Mouse (Mus musculus) kidney, embryonic 16.5 days (tissue): ENCODE measurements around the gene Ufsp1. TPM values are rescaled to one million over a fixed set of nuclear protein-coding genes. Genes with fewer than 3 reads are reported as not detected.

ENCODE experiments used
- ATAC-seq: fragments of 200-750 bp; cut with Nextera tagmentation; 2 replicates; pipeline ENCODE4 v1.8.0; 2017; ENCODE audit warnings: moderate TSS enrichment; ENCODE audit not compliant: low FRiP score, low TSS enrichment
- H3K27ac ChIP-seq: fragments of 300-500 bp; sonication (generic); 2 replicates; pipeline ENCODE4 v1.5.1; 2014; ENCODE audit warnings: low read length
- H3K27me3 ChIP-seq: fragments of 300-500 bp; sonication (generic); 2 replicates; pipeline ENCODE4 v1.6.1; 2014; ENCODE audit warnings: low read length, control low read depth, mixed read lengths; ENCODE audit not compliant: insufficient read depth
- H3K36me3 ChIP-seq: fragments of 300-500 bp; sonication (generic); 2 replicates; pipeline ENCODE4 v1.6.1; 2014; ENCODE audit warnings: low read length, control low read depth, mixed read lengths; ENCODE audit not compliant: insufficient read depth
- H3K4me1 ChIP-seq: fragments of 300-500 bp; sonication (generic); 2 replicates; pipeline ENCODE4 v1.6.1; 2014; ENCODE audit warnings: low read length, control low read depth, mixed read lengths; ENCODE audit not compliant: insufficient read depth
- H3K4me2 ChIP-seq: fragments of 300-500 bp; sonication (generic); replicated peaks from 2 replicates; pipeline ENCODE4 v1.6.1; 2014; ENCODE audit warnings: low read depth, low read length
- H3K4me3 ChIP-seq: fragments of 300-500 bp; sonication (generic); 2 replicates; pipeline ENCODE4 v1.5.1; 2014; ENCODE audit warnings: mild to moderate bottlenecking, low read length
- H3K9ac ChIP-seq: fragments of 300-500 bp; sonication (generic); replicated peaks from 2 replicates; pipeline ENCODE4 v1.6.1; 2014; ENCODE audit warnings: low read length
- H3K9me3 ChIP-seq: fragments of 300-500 bp; sonication (generic); 2 replicates; pipeline ENCODE4 v1.6.1; 2016; ENCODE audit warnings: low read length, control low read depth
- WGBS: fragments of 180-500 bp; shearing (Covaris S2); extraction: QIAGEN DNeasy Blood & Tissue Kit; methylation state at CpG from one replicate; pipeline ENCODE4 v1.1.7; 2014; 5-methylcytosine and 5-hydroxymethylcytosine counted together
- polyA plus RNA-seq: library from polyadenylated mRNA; unstranded; fragments of >200 nt; fragmentation: Nextera tagmentation; extraction: Ambion mirVana; gene quantifications from 2 replicates; pipeline ENCODE4 v1.2.1, GENCODE M21; 2015

Gene Ufsp1
- polyA plus RNA-seq, 1 experiment from 2014 or later = 7.2 TPM

DNA sequence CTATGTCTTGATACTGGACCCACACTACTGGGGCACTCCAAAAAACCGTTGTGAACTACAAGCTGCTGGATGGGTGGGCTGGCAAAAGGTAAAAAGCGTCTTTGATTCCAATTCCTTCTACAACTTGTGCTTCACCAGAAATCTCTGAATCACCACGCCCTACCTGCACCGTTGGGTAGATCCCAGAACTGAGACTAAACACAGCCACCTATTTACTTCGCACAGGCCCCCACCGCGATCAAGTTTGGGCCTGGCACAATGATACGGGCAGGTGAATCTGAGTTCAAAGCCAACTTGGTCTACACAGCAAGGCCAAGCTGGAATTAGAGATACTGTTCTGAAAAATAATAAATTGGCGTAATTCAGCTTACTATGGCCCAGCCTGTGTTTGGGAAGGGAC is 867 bp downstream of the Ufsp1 start:
- Histone ChIP-seq H3K9me3 (no peaks in the 10 kb centered on the region), H3K36me3 (peaks cover 52% of the 10 kb centered on the region)

DNA sequence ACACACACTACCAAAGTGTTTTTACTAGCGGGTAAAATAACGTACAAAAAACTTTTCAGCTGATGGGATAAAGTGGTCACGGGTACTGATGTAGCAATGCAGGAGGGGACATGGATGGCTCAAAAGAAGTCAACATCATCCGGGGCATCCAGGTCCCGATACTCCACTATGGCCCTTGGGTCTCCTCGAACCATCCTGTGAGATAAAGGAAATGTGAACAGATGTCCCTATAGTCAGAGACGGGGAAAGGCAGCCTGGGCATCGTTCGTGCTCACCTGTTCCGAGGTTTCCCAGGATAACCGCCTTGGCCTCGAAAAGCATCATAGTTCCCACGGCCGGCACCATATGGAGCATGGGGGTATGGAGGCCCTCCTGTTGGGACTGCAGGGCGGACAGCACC is 1.3 kb downstream of the Ufsp1 start:
- Histone ChIP-seq H3K4me2 (no peak overlapping the region), H3K4me1 (peaks cover 14% of the 10 kb centered on the region), H3K27me3 (peaks cover 7% of the 10 kb centered on the region), H3K9ac (no peak overlapping the region), H3K4me3 (no peak overlapping the region), H3K9me3 (no peaks in the 10 kb centered on the region), H3K36me3 (peaks cover 56% of the 10 kb centered on the region), H3K27ac (no peak overlapping the region)
- WGBS = 92% methylated on average over 15 of the region's 15 CpGs
- ATAC-seq = no peak

More for the DNA sequence above, 867 bp downstream of the Ufsp1 start:
- Histone ChIP-seq H3K9ac (peak overlapping the region; percentile 76), H3K4me2 (peak overlapping the region; percentile 98), H3K27ac (no peak overlapping the region), H3K4me3 (peak overlapping the region; percentile 63), H3K27me3 (peaks cover 11% of the 10 kb centered on the region), H3K4me1 (peaks cover 14% of the 10 kb centered on the region)
- 81% methylated on average over 9 of the region's 9 CpGs for WGBS
- no peak for ATAC-seq

DNA sequence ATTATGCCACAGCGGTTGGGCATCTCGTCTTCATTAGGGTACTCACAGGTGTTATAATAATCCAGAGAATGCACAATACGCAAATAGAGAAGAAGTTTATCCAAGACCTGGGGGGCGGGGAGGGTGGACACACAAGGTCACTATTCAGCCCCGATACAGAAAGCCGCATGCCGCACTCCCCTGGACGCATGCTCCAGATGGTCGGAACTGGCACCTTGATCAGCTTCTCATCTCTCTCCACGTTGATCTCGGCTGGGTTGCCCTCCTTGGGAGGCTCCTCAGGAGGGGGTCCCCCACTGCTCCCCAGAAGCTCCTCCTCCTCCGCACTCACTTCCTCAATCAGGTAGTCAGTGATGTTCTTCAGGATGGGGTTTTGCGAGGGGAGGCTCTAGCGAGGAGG is 2.7 kb downstream of the Ufsp1 start:
- no peak overlapping the region for H3K27ac ChIP-seq
- WGBS = 91% methylated on average over 14 of the region's 14 CpGs
- H3K4me3 ChIP-seq = no peak overlapping the region
- no peaks in the 10 kb centered on the region for H3K9me3 ChIP-seq
- H3K36me3 ChIP-seq = peaks cover 69% of the 10 kb centered on the region
- no peak overlapping the region for H3K9ac ChIP-seq
- H3K27me3 ChIP-seq = no peaks in the 10 kb centered on the region; the same call in none of the 2 replicates
- no peak for ATAC-seq
- H3K4me1 ChIP-seq = peaks cover 14% of the 10 kb centered on the region
- H3K4me2 ChIP-seq = no peak overlapping the region

DNA sequence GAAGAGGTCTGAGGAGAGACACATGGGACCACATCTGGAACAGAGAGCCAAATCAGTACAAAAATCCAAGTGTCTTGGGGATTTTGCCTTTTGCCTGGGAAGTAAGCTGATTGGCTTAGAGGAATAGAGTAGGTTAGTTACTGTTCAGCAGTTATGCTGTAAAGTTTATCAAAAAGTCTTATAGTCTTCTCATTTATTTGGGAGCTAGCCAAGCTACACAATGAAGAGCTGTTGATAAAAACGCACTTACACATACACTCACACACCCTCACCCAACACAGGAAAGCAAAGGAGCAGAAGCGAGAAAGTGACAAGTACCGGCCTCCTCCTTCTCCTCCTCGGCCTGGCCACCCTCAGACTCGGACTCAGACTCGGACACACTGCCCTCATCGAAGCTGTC is 4.8 kb downstream of the Ufsp1 start:
- 85% methylated on average over 7 of the region's 7 CpGs for WGBS
- no peak for ATAC-seq
- H3K36me3 ChIP-seq = peaks cover 89% of the 10 kb centered on the region
- H3K4me3 ChIP-seq = no peak overlapping the region
- no peaks in the 10 kb centered on the region for H3K9me3 ChIP-seq
- peaks cover 12% of the 10 kb centered on the region for H3K4me1 ChIP-seq
- no peak overlapping the region for H3K9ac ChIP-seq
- H3K27me3 ChIP-seq = no peaks in the 10 kb centered on the region
- H3K27ac ChIP-seq = no peak overlapping the region
- no peak overlapping the region for H3K4me2 ChIP-seq

DNA sequence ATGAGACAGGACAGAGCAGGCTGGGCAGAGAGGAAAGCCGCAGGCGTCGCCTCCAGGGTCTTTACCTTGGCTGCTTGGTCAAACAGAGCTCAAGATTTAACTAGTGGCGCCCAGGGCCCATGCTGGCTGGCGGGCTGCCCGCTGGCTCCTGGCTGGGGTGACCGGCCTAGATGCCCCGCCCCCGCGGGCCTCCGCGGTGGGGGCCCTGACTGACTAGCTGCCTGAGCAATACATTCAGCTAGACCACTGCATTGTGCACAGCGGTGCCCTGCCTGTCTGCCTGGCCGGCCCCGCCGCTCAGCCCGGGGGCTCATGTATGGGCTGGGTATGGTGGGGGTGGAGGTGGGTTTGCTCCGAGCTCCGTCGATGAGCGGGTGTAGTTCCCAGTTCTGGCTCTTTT is 6.8 kb downstream of the Ufsp1 start:
- 0 out of 2 replicates have a peak, but pooled peaks have one; percentile 37 for ATAC-seq
- H3K4me2 ChIP-seq = no peak overlapping the region
- peaks cover 24% of the 10 kb centered on the region for H3K4me1 ChIP-seq
- H3K9ac ChIP-seq = no peak overlapping the region
- no peak overlapping the region for H3K27ac ChIP-seq
- no peaks in the 10 kb centered on the region for H3K27me3 ChIP-seq
- peaks cover 78% of the 10 kb centered on the region for H3K36me3 ChIP-seq
- WGBS = 86% methylated on average over 21 of the region's 21 CpGs
- H3K9me3 ChIP-seq = no peaks in the 10 kb centered on the region
- H3K4me3 ChIP-seq = no peak overlapping the region

DNA sequence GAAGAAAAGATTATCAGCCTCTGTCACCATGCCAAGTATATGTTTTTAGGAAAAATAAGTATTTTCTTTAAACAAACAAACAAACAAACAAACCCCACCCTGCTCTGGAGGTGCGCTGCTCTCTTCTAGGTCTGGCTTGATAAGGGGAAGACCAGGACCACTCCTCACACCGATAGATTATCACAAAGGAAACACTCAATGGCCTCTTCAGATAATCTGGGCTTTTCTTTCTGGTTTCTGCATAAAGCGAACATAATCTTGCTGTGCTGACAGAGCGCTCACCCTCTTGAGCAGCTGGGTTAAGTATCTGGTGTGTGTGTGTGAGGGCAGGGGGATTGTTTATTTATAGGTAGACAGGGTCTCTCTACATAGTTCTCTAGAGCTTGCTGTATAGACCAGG is 9.2 kb downstream of the Ufsp1 start:
- Histone ChIP-seq H3K36me3 (peaks cover 58% of the 10 kb centered on the region), H3K9me3 (no peaks in the 10 kb centered on the region), H3K9ac (peak overlapping the region; percentile 36; the same call in 1 of the 2 replicates), H3K4me1 (peaks cover 32% of the 10 kb centered on the region), H3K4me3 (no peak overlapping the region), H3K27me3 (no peaks in the 10 kb centered on the region), H3K27ac (no peak overlapping the region), H3K4me2 (no peak overlapping the region)
- ATAC-seq = no peak
- WGBS = 95% methylated on average over 4 of the region's 4 CpGs

DNA sequence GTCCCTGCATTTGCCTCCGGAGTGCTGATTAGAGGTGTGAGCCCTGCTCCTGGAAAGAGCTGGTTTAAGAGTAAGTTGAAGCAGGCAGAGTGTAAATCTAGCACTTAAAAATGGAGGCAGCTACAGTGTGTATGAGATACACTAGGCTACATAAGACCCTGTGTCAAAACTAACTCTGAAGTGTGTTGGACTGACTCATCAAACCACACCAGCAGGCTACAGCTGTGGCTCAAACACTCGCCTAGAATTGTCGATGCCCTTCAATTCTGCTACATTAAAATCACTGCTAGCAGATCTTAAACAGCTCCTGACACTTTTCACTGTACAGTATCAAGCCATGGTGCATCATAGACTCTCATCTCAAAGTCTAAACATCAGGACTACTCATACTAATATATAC is 9.7 kb downstream of the Ufsp1 start:
- no peak overlapping the region for H3K4me2 ChIP-seq
- no peaks in the 10 kb centered on the region for H3K27me3 ChIP-seq
- H3K9me3 ChIP-seq = no peaks in the 10 kb centered on the region
- no peak overlapping the region for H3K27ac ChIP-seq
- H3K36me3 ChIP-seq = peaks cover 58% of the 10 kb centered on the region
- peak overlapping the region; percentile 94; the same call in 1 of the 2 replicates for H3K4me3 ChIP-seq
- peaks cover 32% of the 10 kb centered on the region for H3K4me1 ChIP-seq
- H3K9ac ChIP-seq = peak overlapping the region; percentile 99; the same call in 1 of the 2 replicates
- ATAC-seq = no peak
- WGBS = 81% methylated on average over 3 of the region's 3 CpGs

DNA sequence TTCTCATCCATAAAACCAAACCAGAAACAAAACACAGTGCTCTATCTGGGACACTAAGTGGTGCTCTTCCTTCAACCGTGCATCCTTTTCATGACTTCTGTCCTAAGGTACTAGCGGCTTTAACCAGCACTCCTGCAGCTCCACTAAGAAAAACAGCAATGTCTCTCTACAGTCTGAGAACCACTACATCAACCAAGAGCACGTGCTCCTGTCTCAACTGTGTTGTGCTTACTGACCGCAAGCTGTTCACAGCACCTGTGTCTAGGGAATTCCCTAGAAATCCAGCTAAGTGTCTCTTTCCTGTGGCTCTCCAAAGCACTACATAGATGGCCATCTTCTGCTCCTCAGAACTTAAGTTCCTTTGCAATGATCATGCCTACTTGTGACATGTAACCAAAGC is 10.4 kb downstream of the Ufsp1 start:
- H3K4me3 ChIP-seq = peak overlapping the region; percentile 94
- ATAC-seq = no peak
- peak overlapping the region; percentile 99 for H3K9ac ChIP-seq
- no peaks in the 10 kb centered on the region for H3K9me3 ChIP-seq
- WGBS = 28% methylated on average over 4 of the region's 4 CpGs
- peaks cover 32% of the 10 kb centered on the region for H3K4me1 ChIP-seq
- H3K27me3 ChIP-seq = no peaks in the 10 kb centered on the region
- no peak overlapping the region for H3K27ac ChIP-seq
- H3K4me2 ChIP-seq = peak overlapping the region; percentile 67
- peaks cover 58% of the 10 kb centered on the region for H3K36me3 ChIP-seq

DNA sequence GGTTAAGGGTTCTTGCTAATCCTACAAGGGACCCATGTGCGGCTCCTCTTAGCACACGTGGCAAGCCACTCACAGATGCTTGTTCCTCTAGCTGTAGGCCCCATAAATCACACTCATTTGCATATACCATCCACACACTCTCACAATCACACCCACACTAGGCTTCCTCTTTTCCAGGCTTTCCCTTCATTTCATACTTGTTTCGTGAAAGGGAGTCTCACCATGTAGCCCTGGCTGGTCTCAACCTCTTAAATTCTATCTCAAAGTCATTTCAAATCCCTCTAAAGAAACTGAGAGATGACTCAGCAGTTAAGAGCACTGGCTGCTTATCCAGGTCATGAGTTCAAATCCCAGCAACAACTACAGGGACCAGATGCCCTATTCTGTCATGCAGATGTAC is 11.4 kb downstream of the Ufsp1 start:
- Histone ChIP-seq H3K36me3 (peaks cover 58% of the 10 kb centered on the region), H3K27me3 (no peaks in the 10 kb centered on the region), H3K27ac (no peak overlapping the region), H3K4me1 (peaks cover 32% of the 10 kb centered on the region), H3K9ac (peak overlapping the region; percentile 99; the same call in 1 of the 2 replicates), H3K9me3 (no peaks in the 10 kb centered on the region), H3K4me2 (peak overlapping the region; percentile 67), H3K4me3 (peak overlapping the region; percentile 94)
- no peak for ATAC-seq
- WGBS = 41% methylated on average over 3 of the region's 3 CpGs

DNA sequence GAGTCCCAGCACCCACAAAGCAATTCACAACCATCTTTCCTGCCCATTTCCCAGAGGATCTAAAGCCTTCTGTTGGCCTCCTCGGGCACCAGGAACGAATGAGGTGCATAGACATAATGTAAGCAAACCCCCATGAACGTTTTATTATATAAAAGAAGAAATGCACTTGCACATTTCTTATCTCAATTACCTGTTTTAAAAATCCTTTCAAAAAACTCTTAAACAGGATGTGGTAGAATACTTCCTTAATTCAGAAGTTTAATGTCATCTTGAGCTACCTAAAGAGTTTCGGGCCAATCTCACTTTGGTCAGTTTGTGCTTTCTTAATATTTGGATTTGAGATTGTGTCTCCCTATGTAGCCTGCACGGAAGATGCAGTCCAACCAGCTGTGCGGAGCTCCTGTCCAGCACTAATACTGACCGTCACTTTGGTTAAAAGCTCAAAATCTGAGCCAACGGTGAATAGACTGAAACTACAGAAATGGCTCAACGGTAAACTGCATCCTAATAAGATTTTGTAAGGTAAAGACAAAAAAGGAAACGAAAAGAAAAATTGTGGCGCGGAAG is 12.1 kb downstream of the Ufsp1 start:
- 15% methylated on average over 12 of the region's 12 CpGs for WGBS
- H3K4me3 ChIP-seq = peak overlapping the region; percentile 94
- H3K36me3 ChIP-seq = peaks cover 57% of the 10 kb centered on the region
- H3K27ac ChIP-seq = peak overlapping the region; percentile 97; the same call in 1 of the 2 replicates
- H3K4me2 ChIP-seq = peak overlapping the region; percentile 67
- no peak for ATAC-seq
- H3K4me1 ChIP-seq = peaks cover 32% of the 10 kb centered on the region
- H3K9me3 ChIP-seq = no peaks in the 10 kb centered on the region
- H3K27me3 ChIP-seq = no peaks in the 10 kb centered on the region
- peak overlapping the region; percentile 99 for H3K9ac ChIP-seq
